Mouse (Mus musculus) heart, adult 2 months (tissue): Measurements from ENCODE around the gene Spry2.

Experiments used
- CTCF ChIP-seq: fragments of 200-600 bp; IDR thresholded peaks from 2 replicates; pipeline ENCODE4 v1.8.1; 2022; ENCODE audit warnings: antibody characterized with exemption, mild to moderate bottlenecking, moderate library complexity
- POLR2A ChIP-seq: fragments of 200-500 bp; IDR thresholded peaks from 2 replicates; pipeline ENCODE4 v1.6.1; 2011; ENCODE audit warnings: mild to moderate bottlenecking, low read depth, low read length, control low read depth; ENCODE audit not compliant: insufficient read depth

DNA sequence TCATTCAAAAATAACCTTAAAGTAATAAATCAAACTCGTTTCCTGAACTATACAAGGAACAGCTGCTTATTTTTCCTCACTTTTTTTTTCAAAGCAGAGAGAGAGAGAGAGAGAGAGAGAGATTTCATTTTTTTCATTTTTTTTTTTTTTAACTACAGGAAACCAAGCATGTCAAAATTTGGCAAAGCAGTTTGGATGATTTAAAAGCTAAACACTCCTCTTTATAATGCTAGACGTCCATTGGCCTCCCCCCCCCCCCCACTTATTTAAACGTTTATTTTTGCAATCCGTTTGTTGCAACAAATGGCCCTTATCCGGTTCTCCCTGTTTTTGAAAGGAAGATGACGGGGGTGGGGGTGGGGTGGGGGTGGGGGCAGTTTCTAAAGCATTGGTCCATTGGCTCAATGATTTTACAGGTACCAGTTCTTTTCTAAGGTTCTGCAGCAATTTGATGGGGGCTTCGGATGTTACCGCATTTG lies 24.6 kb upstream of the Spry2 start:
- TF ChIP-seq CTCF (no peak), POLR2A (no peak)
